Mouse (Mus musculus): ENCODE results near the gene Dst. TPM values are rescaled to one million over a fixed set of nuclear protein-coding genes. Genes with fewer than 3 reads are reported as not detected.
A peak's percentile ranks its signal among the peaks of the same experiment; 100 is the strongest.
"Not testable (repeated sequence)": the region's sequence is repeated elsewhere in the genome, so short reads cannot be mapped to it uniquely, and the experiment has no call there.

The Dst gene
- polyA plus RNA-seq, 1 experiment from 2014 or later = 18.8 TPM

- no peaks in the 10 kb centered on the region for H3K27me3 ChIP-seq (ENCODE audit: low read depth, poor library complexity, severe bottlenecking)
- 95% methylated on average over 14 of the region's 14 CpGs for WGBS
- no peak for DNase-seq (ENCODE audit: low spot score)
These were observed 381.4 kb downstream of the Dst start for GRCm38 (mm10) chr1:34289472-34289748.

GRCm38 (mm10) chr1:34290321-34290720 is 382.3 kb downstream of the Dst start:
- H3K27me3 ChIP-seq (ENCODE audit: low read depth, poor library complexity, severe bottlenecking) = no peaks in the 10 kb centered on the region
- H3K27ac ChIP-seq (replicated peaks) = no peak overlapping the region
- DNase-seq (ENCODE audit: low spot score) = no peak
- peaks cover 4% of the 10 kb centered on the region for H3K9me3 ChIP-seq (replicated peaks)
- no peak overlapping the region for H3K4me3 ChIP-seq
- H3K4me1 ChIP-seq = no peaks in the 10 kb centered on the region
- WGBS = 90% methylated on average over 12 of the region's 12 CpGs
- H3K36me3 ChIP-seq = peaks cover 93% of the 10 kb centered on the region

More at GRCm38 (mm10) chr1:34289472-34289748, 381.4 kb downstream of the Dst start:
- peaks cover 90% of the 10 kb centered on the region for H3K36me3 ChIP-seq
- H3K27ac ChIP-seq (replicated peaks) = no peak overlapping the region
- peaks cover 4% of the 10 kb centered on the region for H3K9me3 ChIP-seq (replicated peaks)
- H3K4me3 ChIP-seq = no peak overlapping the region
- no peaks in the 10 kb centered on the region for H3K4me1 ChIP-seq

- DNase-seq (ENCODE audit: low spot score) = no peak
- Histone ChIP-seq H3K36me3 (peaks cover 94% of the 10 kb centered on the region), H3K9me3 (replicated peaks) (peaks cover 4% of the 10 kb centered on the region), H3K27ac (replicated peaks) (no peak overlapping the region), H3K27me3 (ENCODE audit: low read depth, poor library complexity, severe bottlenecking) (no peaks in the 10 kb centered on the region), H3K4me3 (no peak overlapping the region), H3K4me1 (no peaks in the 10 kb centered on the region)
- 93% methylated on average over 14 of the region's 14 CpGs for WGBS
These were observed 385.2 kb downstream of the Dst start for GRCm38 (mm10) chr1:34293198-34293597.

GRCm38 (mm10) chr1:34297636-34298035 is 389.6 kb downstream of the Dst start:
- no peak for DNase-seq (ENCODE audit: low spot score)
- Histone ChIP-seq H3K4me1 (peaks cover 8% of the 10 kb centered on the region; the same call in 1 of the 2 replicates), H3K36me3 (peaks cover 85% of the 10 kb centered on the region), H3K4me3 (no peak overlapping the region), H3K27ac (replicated peaks) (no peak overlapping the region), H3K9me3 (replicated peaks) (no peaks in the 10 kb centered on the region), H3K27me3 (ENCODE audit: low read depth, poor library complexity, severe bottlenecking) (no peaks in the 10 kb centered on the region)
- 92% methylated on average over 9 of the region's 9 CpGs for WGBS

- no peak overlapping the region for H3K27ac ChIP-seq (replicated peaks)
- no peak overlapping the region for H3K4me3 ChIP-seq
- H3K4me1 ChIP-seq = peaks cover 8% of the 10 kb centered on the region; the same call in 1 of the 2 replicates
- no peaks in the 10 kb centered on the region for H3K9me3 ChIP-seq (replicated peaks)
- H3K27me3 ChIP-seq (ENCODE audit: low read depth, poor library complexity, severe bottlenecking) = no peaks in the 10 kb centered on the region
- DNase-seq (ENCODE audit: low spot score) = no peak
- 93% methylated on average over 18 of the region's 18 CpGs for WGBS
- H3K36me3 ChIP-seq = peaks cover 85% of the 10 kb centered on the region
These were observed 390.7 kb downstream of the Dst start for GRCm38 (mm10) chr1:34298631-34299184.

- DNase-seq (ENCODE audit: low spot score) = no peak
- WGBS = 77% methylated on average over 13 of the region's 13 CpGs
- Histone ChIP-seq H3K4me1 (peaks cover 8% of the 10 kb centered on the region; the same call in 1 of the 2 replicates), H3K4me3 (no peak overlapping the region), H3K27ac (replicated peaks) (0 out of 2 replicates have a peak overlapping the region, but pooled peaks have one; percentile 28), H3K9me3 (replicated peaks) (no peaks in the 10 kb centered on the region), H3K27me3 (ENCODE audit: low read depth, poor library complexity, severe bottlenecking) (no peaks in the 10 kb centered on the region), H3K36me3 (peaks cover 83% of the 10 kb centered on the region)
These were observed 391.5 kb downstream of the Dst start for GRCm38 (mm10) chr1:34299507-34299906.

GRCm38 (mm10) chr1:34300309-34300980 is 392.4 kb downstream of the Dst start:
- WGBS = 90% methylated on average over 13 of the region's 13 CpGs
- Histone ChIP-seq H3K27ac (replicated peaks) (no peak overlapping the region), H3K36me3 (peaks cover 81% of the 10 kb centered on the region), H3K9me3 (replicated peaks) (no peaks in the 10 kb centered on the region), H3K27me3 (ENCODE audit: low read depth, poor library complexity, severe bottlenecking) (no peaks in the 10 kb centered on the region), H3K4me1 (peaks cover 8% of the 10 kb centered on the region; the same call in 1 of the 2 replicates), H3K4me3 (no peak overlapping the region)
- DNase-seq (ENCODE audit: low spot score) = no peak

- no peaks in the 10 kb centered on the region for H3K27me3 ChIP-seq (ENCODE audit: low read depth, poor library complexity, severe bottlenecking)
- H3K36me3 ChIP-seq = peaks cover 82% of the 10 kb centered on the region
- H3K9me3 ChIP-seq (replicated peaks) = no peaks in the 10 kb centered on the region
- H3K4me1 ChIP-seq = peaks cover 4% of the 10 kb centered on the region; the same call in 1 of the 2 replicates
- 91% methylated on average over 5 of the region's 5 CpGs for WGBS
- H3K27ac ChIP-seq (replicated peaks) = no peak overlapping the region
- no peak overlapping the region for H3K4me3 ChIP-seq
- DNase-seq (ENCODE audit: low spot score) = no peak
These were observed 396.2 kb downstream of the Dst start for GRCm38 (mm10) chr1:34304227-34304626.

GRCm38 (mm10) chr1:34306741-34307140 is 398.7 kb downstream of the Dst start:
- Histone ChIP-seq H3K4me1 (no peaks in the 10 kb centered on the region), H3K27ac (replicated peaks) (no peak overlapping the region), H3K9me3 (replicated peaks) (no peaks in the 10 kb centered on the region), H3K27me3 (ENCODE audit: low read depth, poor library complexity, severe bottlenecking) (no peaks in the 10 kb centered on the region), H3K36me3 (peaks cover 67% of the 10 kb centered on the region), H3K4me3 (no peak overlapping the region)
- DNase-seq (ENCODE audit: low spot score) = no peak
- WGBS = 89% methylated on average over 2 of the region's 2 CpGs

GRCm38 (mm10) chr1:34307191-34307590 is 399.2 kb downstream of the Dst start:
- Histone ChIP-seq H3K27ac (replicated peaks) (no peak overlapping the region), H3K9me3 (replicated peaks) (no peaks in the 10 kb centered on the region), H3K27me3 (ENCODE audit: low read depth, poor library complexity, severe bottlenecking) (no peaks in the 10 kb centered on the region), H3K4me1 (no peaks in the 10 kb centered on the region), H3K4me3 (no peak overlapping the region), H3K36me3 (peaks cover 64% of the 10 kb centered on the region)
- 94% methylated on average over 15 of the region's 15 CpGs for WGBS
- no peak for DNase-seq (ENCODE audit: low spot score)

GRCm38 (mm10) chr1:34308841-34309240 is 400.8 kb downstream of the Dst start:
- H3K4me1 ChIP-seq; DNase-seq (ENCODE audit: low spot score): not testable (repeated sequence)
- WGBS = 96% methylated on average over 3 of the region's 3 CpGs

GRCm38 (mm10) chr1:34309396-34309795 is 401.4 kb downstream of the Dst start:
- Histone ChIP-seq H3K4me1 (no peaks in the 10 kb centered on the region), H3K4me3 (no peak overlapping the region), H3K27ac (replicated peaks) (no peak overlapping the region), H3K36me3 (peaks cover 45% of the 10 kb centered on the region), H3K9me3 (replicated peaks) (no peaks in the 10 kb centered on the region), H3K27me3 (ENCODE audit: low read depth, poor library complexity, severe bottlenecking) (no peaks in the 10 kb centered on the region)
- WGBS = 96% methylated on average over 12 of the region's 12 CpGs
- no peak for DNase-seq (ENCODE audit: low spot score)

More at GRCm38 (mm10) chr1:34308841-34309240, 400.8 kb downstream of the Dst start:
- H3K27ac ChIP-seq (replicated peaks); H3K27me3 ChIP-seq (ENCODE audit: low read depth, poor library complexity, severe bottlenecking); H3K4me3 ChIP-seq; H3K9me3 ChIP-seq (replicated peaks): not testable (repeated sequence)
- peaks cover 48% of the 10 kb centered on the region for H3K36me3 ChIP-seq

- WGBS = 88% methylated on average over 8 of the region's 8 CpGs
- no peak overlapping the region for H3K4me3 ChIP-seq
These were observed 402.7 kb downstream of the Dst start for GRCm38 (mm10) chr1:34310532-34311250.

More at GRCm38 (mm10) chr1:34310532-34311250, 402.7 kb downstream of the Dst start:
- Histone ChIP-seq H3K9me3 (replicated peaks) (no peaks in the 10 kb centered on the region), H3K36me3 (peaks cover 34% of the 10 kb centered on the region), H3K27ac (replicated peaks) (no peak overlapping the region), H3K27me3 (ENCODE audit: low read depth, poor library complexity, severe bottlenecking) (no peaks in the 10 kb centered on the region), H3K4me1 (no peaks in the 10 kb centered on the region)
- no peak for DNase-seq (ENCODE audit: low spot score)

Data from midbrain, embryonic 10.5 days (tissue).